Mouse (Mus musculus) inflammation-experienced regulatory T-cells, adult 16 weeks (primary cell): ENCODE data around the gene Zfp715. TPM values are rescaled to one million over a fixed set of nuclear protein-coding genes. Genes with fewer than 3 reads are reported as not detected.

Experiments
- polyA plus RNA-seq: library from polyadenylated mRNA; unstranded; fragments of 100-300 nt; shearing (Covaris generic); gene quantifications from one replicate; pipeline ENCODE4 v1.2.1, GENCODE M21; 2017

Gene Zfp715
- polyA plus RNA-seq, result 27.5 TPM

DNA sequence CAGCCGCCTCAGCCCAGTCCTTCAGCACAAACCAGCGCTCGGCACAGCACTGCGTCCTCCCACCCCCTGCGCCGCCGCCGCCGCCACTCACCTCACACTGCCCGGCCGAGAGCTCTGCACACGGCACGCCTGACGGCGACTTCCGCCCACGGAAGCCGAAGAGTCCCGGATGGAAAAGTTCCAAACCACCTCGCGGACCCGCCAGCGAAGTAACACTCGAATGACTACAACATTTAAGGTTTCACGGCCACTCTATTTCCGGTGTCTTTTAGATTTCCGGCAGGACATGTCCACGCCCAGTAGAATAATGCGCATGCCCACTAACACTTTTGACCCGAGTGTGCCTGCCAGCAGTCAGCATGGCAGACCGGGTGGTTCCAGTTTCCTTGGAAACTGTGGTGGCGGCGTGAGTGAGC lies at the start of gene Zfp715:
Zfp715 (minus strand) TSS at position 282 of the 416 bp plus-strand sequence.

DNA sequence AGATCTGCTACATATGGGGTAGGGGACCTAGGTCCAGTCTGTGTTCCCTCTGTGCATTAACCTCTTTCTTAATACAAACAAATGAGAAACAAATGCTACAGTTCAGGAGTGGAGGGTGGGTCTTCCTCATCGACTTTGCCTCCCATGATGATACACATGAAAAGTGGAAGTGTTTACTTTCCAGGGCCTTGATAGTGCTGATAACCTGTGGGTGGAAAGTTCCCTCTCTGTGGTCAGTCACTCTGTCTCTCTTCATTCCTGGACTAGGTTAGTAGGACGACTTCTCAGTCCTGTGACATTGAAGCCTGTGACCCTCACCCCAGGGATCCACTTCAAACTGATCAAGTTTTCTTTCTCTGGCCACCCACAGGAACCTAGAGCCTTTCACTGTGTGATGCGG lies 38.1 kb upstream of the Zfp715 start, which contains the start of gene Siglecf:
Siglecf (plus strand) TSS at position 188 of the 400 bp plus-strand sequence.

Other genes with a start within 250 kb of the Zfp715 start
- not detected for gene Zfp936, start 199.1 kb downstream of the Zfp715 start, polyA plus RNA-seq
- gene Siglecf, start 38.0 kb upstream of the Zfp715 start, polyA plus RNA-seq, result not detected
- gene Siglecg, start 94.9 kb upstream of the Zfp715 start, polyA plus RNA-seq, result 1.4 TPM
- gene Lim2, start 114.4 kb upstream of the Zfp715 start, polyA plus RNA-seq, result not detected
- 124 TPM for gene Nkg7, start 123.8 kb upstream of the Zfp715 start, polyA plus RNA-seq
- 0.45 TPM for gene Cldnd2, start 127.5 kb upstream of the Zfp715 start, polyA plus RNA-seq
- 154 TPM for gene Etfb, start 130.8 kb upstream of the Zfp715 start, polyA plus RNA-seq
- gene Gm45233, start 130.8 kb upstream of the Zfp715 start, polyA plus RNA-seq, result not detected
- gene Vsig10l, start 149.9 kb upstream of the Zfp715 start, polyA plus RNA-seq, result 8.1 TPM
- 0.29 TPM for gene Iglon5, start 176.8 kb upstream of the Zfp715 start, polyA plus RNA-seq
- not detected for gene 4931406B18Rik, start 192.6 kb upstream of the Zfp715 start, polyA plus RNA-seq
- 0.27 TPM for gene Cd33, start 231.1 kb upstream of the Zfp715 start, polyA plus RNA-seq
- 6.2 TPM for gene Zfp658, start 249.0 kb upstream of the Zfp715 start, polyA plus RNA-seq